Mouse (Mus musculus) B cell, adult 2 months (primary cell): ENCODE measurements at regions not wholly inside any gene's neighbourhood (a gene's known extent, or its start where the extent isn't known, plus 50 kb on each side); places are given as distances from the start of the nearest gene placed in this dataset.

ENCODE experiments used
- DNase-seq, 2 experiments: peaks; one replicate each; pipeline ENCODE4 v3.0.0; 2022

DNA sequence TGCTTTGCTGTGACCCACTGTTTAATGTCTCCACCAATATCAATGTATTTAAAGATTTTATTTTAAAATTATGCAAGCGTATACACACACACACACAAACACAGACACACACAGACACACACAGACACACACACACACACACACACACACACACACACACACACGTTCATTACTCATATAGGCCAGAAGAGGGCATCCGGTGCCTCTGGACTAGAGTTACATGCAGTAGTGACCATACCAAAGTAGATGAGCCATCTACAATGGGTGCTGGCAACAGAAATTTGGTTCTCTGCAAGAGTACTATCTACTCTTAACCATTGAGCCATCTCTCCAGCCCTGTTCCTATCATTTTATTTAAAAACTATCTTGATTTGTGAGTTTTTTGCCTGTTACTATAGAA, 130.2 kb upstream of the Fstl4 start:
- DNase-seq: no peak

DNA sequence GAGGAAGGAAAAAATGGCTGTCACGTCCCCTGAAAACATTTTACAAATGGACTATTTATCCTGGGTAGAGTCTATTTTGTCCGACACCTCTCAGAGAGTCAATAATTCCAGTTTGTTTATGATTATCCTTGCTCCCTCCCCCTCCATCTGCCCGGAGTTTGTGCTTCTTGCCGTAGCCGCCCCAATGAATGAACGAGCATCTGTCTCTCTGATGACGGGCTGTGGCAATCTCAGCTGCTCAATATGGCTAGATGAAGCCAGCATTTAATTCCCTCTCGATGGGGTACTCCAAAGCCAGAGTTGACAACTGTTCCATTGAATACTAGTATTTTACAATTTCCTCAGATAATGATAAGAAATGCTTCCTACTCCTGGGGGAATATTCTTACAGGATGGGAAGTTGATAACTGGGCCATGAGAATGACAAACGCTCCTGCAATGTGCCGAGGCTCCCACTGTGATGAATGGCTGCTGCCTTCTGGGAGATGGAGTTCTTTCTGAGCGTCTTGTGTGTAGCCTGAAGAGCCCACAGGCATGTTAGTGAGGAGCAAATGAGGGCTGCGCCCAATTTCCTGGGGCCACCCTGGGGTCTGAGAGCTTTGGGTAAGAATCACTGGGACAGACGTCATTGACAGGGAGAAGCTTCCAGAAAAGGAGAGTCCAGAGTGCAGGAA, 128.6 kb upstream of the Fstl4 start:
- no peak for DNase-seq

DNA sequence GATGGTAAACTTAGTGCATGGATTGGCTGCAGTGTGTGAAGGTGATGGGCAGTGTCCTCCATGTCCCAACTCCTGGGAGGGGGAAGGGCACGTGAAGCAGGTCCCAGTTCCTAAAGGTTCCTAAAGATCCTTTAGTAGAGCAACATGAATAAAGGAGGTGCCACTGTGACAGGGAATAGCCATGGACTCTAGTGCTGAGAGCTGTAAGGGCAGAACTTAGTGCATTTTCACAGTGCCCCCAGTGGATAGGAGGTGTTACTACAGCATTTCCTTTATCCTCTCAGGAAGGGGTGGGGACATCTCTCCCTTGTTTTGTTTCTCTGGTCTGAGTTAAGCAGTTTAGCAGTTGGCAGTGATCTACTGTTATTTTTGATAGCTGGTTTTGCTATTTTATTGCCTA, 125.5 kb upstream of the Fstl4 start:
- no peak for DNase-seq

- DNase-seq: no peak
These were observed 122.6 kb upstream of the Fstl4 start for GRCm38 (mm10) chr11:52641725-52642338.

DNA sequence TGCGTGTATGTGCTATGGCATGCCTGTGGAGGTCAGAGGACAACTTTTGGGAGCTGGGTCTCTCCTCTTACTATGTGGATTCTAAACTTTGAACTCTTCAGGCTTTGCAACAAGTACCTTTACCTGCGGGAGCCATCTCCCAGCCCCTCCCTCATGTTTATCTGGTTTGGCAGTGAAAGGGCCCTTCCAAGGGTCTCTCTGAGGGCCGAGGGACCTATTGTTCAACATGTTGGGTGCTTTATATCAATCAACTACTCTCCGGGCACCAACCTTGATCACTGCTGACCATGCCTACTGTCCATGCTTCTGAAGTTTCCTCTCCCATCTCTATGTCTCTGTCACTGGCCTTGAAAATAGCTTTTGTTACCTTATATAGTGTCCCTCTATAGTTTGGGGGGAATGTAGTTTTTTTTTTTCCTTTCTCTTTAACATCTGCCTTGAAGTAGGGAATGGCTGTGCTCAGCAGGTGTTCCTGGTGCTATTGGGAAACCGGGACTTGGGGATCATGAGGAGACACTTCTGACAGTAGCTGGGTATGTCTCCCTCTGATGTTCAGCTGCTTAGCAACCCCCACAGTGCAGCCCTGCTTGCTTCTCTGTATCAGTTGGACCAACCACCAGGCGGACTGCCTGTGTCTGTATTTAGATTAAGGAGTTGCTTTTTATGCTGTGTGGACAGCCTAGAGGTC, 120.2 kb upstream of the Fstl4 start:
- DNase-seq: no peak

DNA sequence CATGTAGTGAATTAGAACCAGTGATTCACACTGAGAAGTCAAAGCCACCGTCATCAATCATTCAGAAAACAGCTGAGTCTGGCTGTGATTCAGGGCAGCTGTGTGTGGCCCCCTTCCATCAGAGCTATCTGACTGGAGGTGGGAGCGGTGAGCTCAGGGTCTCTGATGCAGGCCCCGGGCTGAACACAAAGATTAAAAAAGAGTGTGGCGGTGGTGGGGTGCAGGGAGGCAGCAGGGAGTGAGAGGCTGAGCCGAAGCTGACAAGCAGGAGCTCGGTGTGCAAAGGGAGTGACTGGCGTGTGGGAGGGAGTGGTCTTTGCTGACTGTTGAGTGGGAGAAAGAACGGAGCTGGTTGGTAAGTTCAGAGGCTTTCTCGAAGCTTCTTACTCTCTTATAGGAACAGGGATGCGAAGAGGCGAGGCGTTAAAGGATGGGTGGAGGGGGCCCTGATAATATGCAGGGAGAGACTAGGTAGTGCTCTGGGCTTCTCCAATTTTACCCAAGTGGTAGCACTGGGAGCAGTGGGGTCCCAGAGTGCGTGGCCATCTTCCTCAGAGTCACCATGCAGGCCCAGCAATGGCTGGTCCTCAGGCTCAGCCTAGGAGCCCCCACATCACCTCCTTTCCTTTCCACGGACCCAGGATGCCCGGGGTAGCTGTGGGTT, 116.1 kb upstream of the Fstl4 start:
- DNase-seq: no peak

DNA sequence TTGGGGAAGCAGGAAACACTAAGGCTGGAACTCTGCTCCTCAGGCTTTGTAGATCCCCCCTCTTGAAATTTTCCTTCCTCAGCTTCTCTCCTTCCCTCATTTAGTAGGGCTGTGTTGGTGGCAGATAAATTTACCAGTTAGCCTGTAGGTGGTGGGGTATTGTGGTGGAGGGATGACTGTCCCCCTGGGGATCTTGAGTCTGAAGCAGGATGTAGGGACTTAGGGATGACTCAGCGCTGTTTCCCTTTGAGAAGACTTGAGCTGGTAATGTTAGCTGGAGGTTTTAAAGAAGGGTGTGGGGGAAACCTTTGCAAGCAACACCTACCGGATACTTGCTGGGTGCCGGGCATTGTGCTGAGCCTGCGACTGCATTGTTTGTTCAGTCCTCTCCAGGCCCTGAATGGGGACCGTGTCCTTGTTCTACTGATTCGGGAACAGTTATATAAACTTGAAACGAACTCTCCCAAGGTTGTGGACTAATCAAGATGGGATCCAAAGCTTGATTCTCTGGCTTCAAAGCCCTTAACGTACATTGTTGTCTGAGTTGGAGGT, 115.5 kb upstream of the Fstl4 start:
- DNase-seq: no peak

DNA sequence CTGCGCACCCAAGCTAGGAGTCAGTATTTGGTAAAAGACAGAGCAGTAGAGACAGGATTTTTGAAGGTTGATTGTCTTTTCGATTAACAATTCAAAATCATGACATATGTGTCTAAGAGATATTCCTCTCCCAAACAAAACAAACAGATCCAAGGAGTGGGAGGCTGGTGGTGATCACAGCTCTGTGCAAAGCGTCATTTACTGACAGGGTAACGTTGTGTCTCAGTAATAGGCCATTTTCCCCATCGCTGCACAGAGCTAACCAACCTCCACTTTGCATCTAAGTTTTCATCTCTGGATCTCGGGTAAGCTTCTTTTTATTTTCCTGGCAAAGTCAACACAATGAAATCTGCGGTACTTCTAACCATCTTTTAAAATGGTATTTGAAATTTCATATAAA, 109.8 kb upstream of the Fstl4 start:
- DNase-seq: no peak

GRCm38 (mm10) chr11:52655720-52656474, 108.5 kb upstream of the Fstl4 start:
- DNase-seq: no peak

- DNase-seq: no peak
These were observed 103.2 kb upstream of the Fstl4 start for GRCm38 (mm10) chr11:52661234-52661633.

DNA sequence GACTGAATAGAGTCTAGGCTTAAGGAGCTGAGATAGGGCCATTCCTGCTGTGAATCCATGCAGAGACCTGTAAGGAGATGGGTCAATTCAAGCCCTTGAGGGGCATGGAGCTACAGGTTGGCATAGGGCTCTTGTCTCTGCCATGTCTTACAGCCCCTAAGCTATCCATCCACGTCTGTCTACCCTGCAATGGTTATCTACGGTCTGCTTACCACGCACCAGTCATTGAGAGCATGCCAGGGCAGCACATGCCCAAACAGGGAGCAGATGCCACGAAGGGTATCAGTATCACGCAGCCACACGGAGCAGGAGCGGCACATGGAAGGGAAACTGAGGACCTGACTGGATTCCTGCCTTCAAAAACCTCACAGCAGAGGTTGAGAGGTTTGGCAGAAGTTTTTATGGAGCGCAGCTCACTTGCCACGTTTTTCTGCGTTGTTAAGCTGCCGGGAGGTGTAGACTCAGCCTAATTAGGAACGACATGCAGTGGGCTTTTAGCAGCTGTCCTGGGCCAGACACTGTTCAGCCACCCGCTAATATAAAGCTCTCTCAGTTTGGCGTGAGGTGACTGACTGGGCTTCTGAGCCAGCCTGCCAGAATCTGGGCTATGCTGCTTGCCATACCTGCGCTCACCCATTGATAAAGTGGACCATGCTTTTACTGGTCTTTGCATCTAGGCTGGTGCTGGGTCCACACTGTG, 102.4 kb upstream of the Fstl4 start:
- DNase-seq: no peak

- DNase-seq: no peak
These were observed 99.1 kb upstream of the Fstl4 start for GRCm38 (mm10) chr11:52665343-52665742.

DNA sequence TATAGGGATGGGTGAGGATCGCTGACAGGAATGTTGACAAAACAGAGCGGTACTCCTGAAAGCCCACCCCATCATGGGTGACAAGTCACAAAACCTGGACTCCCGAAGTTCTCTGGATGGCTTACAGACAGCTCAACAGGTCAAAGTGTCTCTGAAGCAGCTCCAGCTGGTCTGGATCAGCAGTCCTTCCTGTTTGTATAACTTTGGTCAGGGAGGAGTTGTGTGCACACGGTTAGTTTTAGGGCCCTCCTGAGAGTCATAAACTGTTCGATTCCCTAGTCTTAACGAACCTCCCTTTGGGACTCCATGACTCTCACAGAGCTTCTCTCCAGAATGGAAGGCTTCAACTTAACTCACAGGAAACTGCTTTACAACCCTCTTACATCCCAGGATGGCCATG, 89.4 kb upstream of the Fstl4 start:
- DNase-seq: no peak

DNA sequence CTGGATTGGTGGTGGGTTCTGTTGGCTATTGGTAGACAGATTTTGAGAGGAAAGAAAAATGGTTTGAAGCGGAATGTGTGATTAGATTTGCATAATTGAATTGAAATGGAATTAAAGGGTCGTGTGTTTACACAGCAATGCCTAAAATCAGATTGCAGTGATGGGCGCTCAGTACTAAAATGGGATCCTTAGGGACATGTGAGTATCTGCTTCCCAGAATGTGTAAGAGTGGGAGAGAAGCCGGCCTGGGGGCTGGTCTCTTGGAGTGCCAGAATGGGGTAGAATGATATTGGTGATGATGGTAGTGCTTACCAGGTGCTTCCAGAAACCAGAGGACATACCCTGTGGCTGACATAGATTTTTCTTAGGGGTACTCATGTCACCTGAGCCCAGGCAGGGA, 86.2 kb upstream of the Fstl4 start:
- DNase-seq: no peak

GRCm38 (mm10) chr11:52685436-52685835, 79.0 kb upstream of the Fstl4 start:
- no peak for DNase-seq

- no peak for DNase-seq
These were observed 71.7 kb upstream of the Fstl4 start for GRCm38 (mm10) chr11:52692701-52693100.

DNA sequence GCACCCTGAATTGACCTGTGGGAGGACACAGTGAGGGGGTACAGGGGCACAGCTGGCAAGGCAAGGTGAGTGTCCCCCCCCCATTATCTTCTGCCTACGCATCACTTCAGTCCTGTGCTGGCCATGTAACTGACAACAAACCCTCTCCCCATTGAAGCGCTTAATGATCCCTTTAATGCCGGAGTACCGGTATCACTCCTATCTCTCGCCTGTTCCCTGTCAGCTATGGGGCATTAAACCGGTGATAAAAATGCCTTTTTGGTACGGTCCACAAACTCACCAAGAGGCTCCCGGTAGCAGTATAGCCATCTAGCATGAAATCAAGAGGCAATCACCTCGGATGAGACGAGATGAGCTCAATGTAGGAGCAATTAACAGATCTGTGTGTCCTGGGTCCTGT, 62.8 kb upstream of the Fstl4 start:
- DNase-seq: no peak

- DNase-seq: no peak
These were observed 61.0 kb upstream of the Fstl4 start for GRCm38 (mm10) chr11:52703391-52703790.
